Mouse (Mus musculus): ENCODE data around the gene Eme2.

DNA sequence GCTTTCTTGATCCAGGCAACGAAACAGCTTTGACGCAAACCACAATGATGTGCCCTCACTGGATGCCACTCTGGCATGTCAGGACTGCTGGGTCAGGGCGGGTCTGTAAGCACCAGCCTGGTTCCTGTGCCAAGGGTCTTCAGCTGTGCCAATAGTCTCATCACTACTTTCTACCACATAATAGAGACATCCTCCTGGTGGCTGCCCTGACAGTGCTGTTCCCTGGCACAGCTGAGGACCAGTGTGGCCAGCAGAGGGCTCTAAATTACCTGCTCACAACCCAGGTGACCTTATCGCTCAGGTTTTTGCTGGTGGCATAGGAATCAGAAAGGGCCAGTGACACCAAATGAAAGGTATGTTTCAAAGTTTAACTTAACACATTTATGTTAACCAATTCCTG, 53.8 kb downstream of the Eme2 start:
- TF ChIP-seq CHD2 (IDR thresholded peaks at IDR 0.05; ENCODE audit: low read depth, low read length) (no peak), HCFC1 (IDR thresholded peaks at IDR 0.05; ENCODE audit: borderline replicate concordance, insufficient read depth, low read length) (no peak), ZC3H11A (IDR thresholded peaks at IDR 0.05; ENCODE audit: borderline replicate concordance, low read depth, low read length) (no peak), ZNF384 (IDR thresholded peaks at IDR 0.05; ENCODE audit: low read depth, low read length) (no peak), MAFK (IDR thresholded peaks at IDR 0.05; ENCODE audit: insufficient read depth, low read depth, low read length) (no peak)

Measured in ES-E14 (cell line).